Mouse (Mus musculus) frontal cortex, adult 2 months (tissue): ENCODE measurements around the gene Ephb3. TPM values are rescaled to one million over a fixed set of nuclear protein-coding genes. Genes with fewer than 3 reads are reported as not detected.
"Not testable (repeated sequence)": the region's sequence is repeated elsewhere in the genome, so short reads cannot be mapped to it uniquely, and the experiment has no call there.

ENCODE experiments used
- DNase-seq, 2 experiments: peaks; one replicate each; pipeline ENCODE4 v3.0.0; 2022; ENCODE audit warnings: low spot score in 1 of 2; ENCODE audit errors: extremely low spot score in 1 of 2
- polyA plus RNA-seq: library from polyadenylated mRNA; depleted of rRNA; stranded (reverse); fragments of >200 nt; gene quantifications from 2 replicates; pipeline ENCODE4 v1.2.3, GENCODE M21; 2012; rRNA removed

Ephb3 gene
- polyA plus RNA-seq: 14.5 and 15.4 TPM in 2 replicates

DNA sequence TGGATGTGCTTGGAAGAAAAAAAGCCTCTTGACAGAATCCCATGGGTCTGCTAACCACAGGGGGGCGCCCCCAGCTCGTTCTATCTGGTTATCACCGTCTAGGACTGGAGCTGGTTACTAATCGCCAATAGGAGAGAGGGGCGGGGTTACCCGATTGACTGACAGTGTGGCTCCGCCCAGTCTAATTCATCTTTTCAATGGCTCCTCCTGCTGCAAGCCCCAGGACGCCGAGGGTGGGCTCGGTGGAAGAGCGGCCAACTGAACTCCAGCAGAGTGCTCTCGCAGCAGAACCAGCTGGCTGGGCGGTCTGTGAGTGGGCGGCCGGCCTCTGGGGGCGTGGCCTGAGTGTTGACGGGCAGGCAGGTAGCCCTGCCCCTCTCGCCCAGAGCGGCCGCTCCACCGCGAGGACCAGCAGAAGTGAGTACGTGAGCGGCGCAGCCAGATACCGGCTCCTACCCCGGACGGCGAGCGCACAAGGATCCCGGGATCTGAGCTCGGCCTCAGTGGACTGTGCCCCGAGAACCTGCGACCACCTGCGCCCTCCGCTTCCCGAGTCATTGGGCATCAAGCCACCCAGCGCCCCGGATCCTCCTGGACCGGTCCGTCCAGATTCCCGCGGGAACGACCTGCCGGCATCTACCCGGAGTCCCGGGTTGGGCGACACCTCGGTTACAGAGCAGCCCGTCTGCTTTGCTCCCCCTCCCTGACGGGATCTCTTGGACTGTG is at the start of gene Ephb3:
Gene Ephb3, plus strand, starts transcription at position 389 of the 726 bp plus-strand sequence.
- peak; percentile 99 to 100 for DNase-seq

DNA sequence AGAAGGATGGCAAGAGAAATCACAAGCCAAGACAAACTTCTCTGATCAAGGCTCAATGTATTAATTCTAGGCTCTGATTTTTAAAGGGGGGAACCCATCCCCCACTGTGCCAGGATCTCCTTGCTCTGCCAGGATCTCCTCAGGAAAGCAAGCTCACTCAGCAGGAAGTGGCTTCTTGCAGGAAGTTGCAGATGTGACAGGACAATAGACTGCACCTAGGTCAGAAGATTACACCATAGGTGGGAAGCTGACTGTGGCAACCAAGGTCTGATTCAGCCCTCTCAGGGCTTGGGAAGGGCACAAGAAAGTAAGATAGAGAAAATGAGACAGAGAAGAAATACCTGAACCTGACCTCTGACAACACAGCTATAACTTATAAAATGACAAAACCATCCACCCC is 48.3 kb upstream of the Ephb3 start:
- DNase-seq: not testable (repeated sequence)

DNA sequence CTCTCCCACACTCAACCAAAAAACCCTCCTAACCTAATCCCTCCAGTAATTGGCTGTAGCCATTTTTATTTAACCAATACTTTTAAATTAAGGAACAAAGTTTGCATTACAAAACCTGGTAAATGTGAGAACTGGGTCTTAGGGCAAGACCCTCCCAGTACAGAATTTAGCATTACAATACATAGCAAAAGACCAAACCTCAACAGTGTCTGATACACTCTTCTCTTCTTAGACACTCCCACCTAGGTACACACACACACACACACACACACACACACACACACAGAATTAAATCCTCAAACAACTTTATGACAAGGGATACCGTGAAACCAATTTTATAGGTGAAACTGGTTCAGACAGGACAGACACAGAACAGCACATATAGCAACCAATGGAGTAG is 45.3 kb upstream of the Ephb3 start:
- DNase-seq: not testable (repeated sequence)

DNA sequence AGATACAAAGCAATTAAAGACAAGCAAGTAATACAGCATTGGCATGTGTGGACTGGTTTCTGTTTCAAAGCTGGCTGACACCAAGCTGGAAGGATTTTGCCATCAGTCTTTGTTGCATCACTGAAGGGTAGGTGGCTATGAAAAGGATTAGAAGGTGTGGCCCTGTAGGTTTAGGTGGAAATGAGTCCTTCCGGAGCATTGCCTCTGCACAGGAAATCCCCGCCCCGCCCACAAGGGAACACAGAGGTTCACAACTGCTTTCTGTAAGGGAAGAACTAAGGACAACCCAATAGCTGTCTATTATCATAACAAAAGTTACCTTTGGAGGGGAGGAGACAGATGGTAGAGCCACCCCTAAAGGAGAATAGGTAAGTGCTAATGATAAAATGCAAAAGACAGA is 41.1 kb upstream of the Ephb3 start:
- not testable (repeated sequence) for DNase-seq

DNA sequence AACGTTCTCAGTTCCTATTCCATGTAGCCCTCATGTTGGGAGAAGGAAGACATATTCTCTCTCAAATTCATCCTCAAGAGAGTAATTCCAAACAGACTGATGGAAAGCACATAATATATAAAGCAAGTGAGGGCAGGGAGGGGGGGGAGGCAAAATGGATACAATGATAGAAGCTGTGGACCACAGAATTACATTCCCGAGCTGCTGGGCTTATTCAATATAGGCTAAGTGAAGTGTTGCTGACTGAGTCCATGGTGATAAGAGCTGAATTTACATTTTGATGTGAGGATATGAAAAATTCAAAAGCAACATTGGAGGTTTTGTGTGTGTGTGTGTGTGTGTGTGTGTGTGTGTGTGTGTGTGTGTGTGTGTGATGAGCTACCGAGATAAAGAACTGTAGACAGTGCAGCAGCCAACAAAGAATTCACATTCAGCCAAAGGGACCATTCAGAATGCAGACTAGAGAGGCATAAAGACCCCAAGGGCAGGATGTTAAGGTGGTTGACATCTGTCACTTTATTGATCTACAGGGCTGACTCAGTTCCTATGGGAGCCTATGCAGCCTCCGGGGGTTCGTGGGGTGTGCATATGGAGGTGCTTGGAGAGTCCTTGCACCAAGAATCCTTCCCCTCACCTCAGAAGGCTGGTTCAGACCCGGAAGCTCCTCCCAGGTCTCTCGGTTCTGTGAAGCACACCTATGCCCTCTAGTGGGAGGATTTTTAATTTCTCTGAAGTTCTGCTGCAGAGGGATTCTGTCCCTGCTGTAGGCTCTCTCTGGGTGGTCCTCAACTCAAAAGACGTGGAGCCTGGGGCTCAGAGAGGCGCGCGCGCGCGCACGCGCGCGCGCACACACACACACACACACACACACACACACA is 39.0 kb upstream of the Ephb3 start:
- DNase-seq: not testable (repeated sequence)

DNA sequence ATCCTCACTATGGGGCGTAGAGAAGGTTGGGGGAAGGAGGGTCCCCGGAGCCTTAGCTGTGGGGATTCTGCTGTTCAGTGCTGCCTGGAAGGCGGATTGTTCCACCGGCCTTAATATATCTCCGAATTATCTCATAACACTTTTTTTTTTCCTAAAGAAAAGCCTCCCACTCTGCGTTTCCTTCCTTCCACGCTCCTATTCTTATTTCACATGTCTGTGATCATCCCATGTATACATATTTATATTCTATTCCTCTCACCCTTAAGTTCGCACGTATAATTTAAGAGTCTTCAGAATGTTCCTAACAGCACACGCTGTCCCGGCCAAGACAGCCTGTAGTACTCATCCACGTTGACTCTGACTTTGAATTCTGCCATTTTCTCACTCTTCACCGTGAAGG is 35.8 kb upstream of the Ephb3 start:
- peak; percentile 52 to 57 for DNase-seq

DNA sequence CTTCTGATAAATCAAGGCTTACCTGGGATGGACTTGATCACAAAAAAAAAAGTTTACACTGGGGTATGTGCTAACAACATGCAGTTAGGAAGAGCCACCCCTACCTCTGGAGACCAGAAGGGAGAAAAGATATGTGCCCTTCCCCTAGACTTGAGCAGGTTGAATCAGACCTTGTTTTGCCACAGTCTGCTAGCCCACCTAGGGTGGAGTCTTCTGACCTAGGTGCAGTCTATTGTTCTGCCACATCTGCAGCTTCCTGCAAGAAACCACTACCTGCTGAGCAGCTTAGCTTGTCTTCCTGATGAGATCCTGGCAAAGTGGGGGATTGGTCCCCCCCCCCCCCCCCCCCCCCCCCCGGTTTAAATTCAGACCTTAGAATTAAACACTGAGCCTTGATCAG is 29.3 kb upstream of the Ephb3 start:
- DNase-seq: no peak

DNA sequence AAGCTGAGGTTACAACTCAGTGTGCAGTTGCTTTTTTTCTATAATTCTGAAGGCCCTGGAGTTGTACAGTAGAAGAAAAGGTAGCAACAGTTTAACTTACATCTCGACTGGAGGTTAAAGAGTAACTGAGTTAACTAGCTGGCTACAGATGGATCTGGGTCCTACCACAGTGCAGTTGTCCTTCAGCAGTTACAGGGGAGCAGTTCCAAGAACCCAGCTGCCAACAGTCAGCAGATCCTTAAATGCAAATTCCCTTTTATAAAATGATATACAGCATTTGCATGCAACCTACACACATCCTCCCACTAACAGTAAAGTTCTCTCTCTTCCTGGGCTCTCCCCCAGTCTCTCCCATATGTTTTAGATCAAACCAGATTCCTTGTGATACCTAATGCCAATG is 22.4 kb upstream of the Ephb3 start:
- peak; percentile 65 to 74 for DNase-seq

DNA sequence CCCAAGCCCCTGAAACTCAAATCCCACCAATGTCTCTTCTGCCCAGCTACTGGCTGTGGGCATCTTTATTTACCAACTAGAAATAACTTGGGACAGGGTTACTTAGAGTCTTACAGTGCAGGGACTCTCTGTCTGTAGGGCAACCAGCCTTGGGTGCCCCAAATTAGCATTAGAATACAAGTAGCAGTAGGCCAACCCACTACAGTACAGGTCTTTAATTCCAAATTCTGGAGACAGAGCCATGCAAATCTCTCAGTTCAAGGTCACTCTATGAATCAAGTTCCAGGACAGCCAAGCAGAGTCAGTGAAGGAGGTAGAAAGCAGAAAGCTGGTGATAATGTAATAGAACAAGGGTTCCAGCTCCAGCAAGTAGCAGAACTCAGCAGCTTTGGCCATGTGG is 19.9 kb upstream of the Ephb3 start:
- no peak for DNase-seq

DNA sequence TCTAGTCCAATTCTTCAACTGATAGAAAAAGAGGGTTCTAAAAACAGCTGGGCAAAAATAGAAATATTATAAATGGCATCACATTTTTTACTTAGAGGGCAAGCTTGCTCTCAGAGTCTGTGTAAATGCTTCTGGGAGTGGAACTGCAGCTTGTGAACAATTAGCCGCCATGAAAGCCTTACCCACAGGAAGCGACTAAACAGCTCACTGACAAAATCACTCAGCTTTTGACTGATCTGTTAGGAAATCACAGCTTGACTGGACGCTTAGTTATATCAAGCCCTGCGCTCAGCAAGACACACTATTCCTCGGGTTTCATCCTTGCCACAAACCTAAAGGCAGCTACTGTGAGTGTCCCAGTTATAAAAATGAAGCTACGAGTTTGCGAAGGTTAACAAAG is 17.0 kb upstream of the Ephb3 start:
- DNase-seq: peak in 1 of 2 experiments; percentile 59

DNA sequence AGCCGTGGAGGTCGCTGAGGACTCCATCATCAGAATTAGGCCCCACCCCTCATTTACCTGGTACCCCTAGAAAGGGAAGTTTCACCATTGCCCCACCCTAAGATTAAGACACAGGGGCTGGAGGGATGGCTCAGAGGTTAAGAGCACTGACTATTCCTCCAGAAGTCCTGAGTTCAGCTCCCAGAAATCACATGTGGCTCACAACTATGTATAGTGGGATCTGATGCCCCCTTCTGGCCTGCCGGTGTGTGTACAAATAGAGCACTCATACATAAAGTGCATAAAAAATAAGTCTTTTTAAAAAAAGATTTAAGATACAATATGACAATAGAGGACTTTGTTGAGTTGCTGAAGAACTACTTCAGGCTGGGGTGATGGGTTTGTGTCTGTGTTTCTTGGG is 16.2 kb upstream of the Ephb3 start:
- DNase-seq: peak in 1 of 2 experiments; percentile 46

DNA sequence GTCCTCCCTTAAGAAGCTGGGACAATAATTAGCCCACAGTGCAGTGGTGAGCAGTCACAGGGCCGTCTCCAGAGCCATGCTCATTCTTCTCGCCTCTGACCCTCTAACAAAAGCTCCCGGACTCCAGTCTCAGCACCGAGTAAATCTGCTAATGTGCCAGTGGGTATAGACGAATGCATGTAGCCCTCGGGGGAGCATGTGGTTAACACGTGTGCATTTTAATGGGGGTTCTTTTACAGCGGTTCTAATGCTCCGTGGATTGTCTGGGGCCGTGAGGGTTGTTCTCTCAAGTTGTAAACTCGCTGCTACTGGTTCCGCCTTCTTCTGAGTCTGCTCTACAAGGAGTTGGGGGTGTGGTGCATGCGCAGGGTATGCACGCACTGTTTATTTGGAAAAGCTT is 13.0 kb upstream of the Ephb3 start:
- no peak for DNase-seq

DNA sequence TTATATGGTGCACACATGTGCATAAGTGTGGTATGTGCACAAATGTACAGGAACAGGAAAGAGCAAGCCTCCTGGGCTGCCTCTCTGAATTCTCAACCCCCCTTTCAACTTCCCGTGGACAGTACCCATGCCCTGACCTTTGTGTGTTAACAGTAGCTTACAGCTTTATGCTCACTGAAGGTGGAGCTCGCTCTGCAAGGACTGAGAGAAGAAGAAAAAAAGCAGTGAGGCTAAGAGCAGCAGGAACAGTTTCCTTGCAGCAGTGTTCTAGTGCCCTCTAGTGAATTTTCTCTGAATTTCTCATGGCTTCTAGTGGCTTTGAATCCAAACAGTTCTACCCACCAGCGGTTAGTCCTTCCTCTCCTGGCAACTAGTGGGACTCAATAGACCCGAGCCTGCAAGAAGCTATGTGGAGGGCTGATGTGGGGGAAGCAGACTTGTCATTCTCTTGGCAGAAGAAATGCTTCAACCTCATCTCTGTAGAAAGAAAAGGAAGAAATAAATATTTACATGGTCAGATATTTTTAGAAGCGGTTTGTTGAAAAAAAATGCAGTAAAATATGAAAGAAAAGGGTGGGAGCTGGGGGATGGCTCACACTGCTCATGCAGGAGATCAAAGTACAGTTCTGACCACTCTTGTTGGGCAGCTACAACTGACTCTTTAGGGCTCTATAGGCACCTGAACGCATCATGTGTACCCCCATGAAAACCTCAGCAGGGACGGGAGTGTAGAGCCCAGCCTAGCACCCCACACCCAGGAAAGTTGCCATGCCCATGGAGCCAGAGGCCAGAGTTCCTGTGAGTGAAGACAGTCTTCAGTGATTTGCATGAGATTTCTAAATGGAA is 11.8 kb upstream of the Ephb3 start:
- DNase-seq: peak; percentile 53 to 92

DNA sequence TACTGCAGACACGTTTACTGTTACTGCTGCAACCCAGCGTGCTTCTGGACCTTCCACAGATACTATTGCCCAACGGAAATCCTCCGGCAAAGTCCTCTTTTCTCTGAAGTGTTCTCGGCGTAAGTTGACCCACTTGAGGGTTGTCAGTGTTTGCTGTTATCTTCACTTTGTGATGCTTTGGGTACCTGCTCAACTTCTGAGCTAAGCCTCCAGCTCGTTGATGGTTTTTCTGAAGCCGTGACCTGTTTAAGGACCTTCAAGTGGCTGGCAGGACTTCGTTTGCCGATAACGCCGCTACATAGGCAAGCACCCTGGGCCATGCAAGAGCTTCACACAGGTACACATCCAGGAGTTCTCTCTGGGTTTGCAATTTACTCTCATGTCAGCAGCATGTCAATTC is 10.4 kb upstream of the Ephb3 start:
- DNase-seq: no peak

DNA sequence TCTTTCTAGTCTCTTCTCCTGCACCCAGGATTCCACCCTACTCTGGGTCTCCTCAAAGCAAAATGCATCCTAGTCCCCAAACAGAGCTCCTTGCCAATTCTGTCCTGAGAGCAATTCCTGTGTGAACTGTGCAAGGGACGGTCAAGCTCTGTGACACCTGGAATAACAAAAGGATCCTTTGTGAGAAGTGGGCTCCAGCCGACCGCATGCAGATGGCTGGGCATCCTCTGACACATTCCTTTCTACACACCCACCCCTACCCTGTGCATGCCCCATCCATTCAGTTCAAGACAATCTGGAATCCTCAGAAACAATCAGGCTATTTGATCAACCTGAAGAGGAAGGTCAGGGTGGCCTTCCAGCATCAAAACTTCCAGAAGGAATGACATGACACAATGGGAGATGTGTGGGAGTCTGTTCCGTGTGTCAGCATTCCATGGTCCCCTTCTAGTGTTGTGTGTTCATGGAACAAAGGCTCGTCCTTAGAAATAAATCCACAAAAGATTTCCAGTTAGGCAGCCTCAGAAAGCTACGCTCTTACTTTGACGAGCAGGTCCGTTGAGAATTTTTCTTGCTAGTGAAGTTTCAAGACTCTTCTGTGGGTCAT is 9.2 kb upstream of the Ephb3 start:
- no peak for DNase-seq

DNA sequence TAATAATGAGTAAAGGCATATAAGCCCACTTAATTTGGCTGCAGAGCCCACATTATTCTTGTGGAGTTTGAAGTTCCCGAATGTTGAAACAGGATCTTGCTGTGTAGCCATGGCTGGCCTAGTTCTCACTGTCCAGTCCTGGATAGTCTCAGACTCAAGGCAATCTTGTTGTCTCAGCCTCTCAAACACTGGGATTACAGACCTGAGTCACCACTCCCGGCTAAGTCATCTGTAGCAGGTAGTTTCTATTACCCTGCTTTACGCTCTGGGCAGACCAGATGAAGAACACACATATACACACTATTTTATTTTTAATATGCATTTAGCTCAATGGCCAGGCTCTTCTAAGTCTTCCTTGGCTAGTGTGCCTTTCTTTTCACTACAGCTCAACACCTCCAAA is 8.0 kb upstream of the Ephb3 start:
- no peak for DNase-seq

DNA sequence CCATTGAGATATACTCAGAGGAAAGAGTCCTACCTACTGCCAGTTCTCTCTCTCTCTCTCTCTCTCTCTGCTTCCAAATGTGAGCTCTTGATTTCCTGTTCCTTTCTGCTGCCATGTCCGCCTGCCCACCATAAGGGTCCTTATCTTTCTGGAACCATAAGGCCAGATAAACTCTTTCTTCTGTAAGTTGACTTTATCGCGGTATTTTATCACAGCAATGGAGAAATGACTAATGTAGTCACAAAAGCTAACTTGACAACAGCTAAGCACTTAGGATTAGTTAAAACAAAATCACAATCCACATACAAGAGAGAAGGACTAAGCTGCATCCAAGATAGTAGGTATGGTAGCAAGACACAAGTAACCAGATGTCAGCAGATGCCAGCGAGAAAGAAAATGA is 7.0 kb upstream of the Ephb3 start:
- DNase-seq: no peak

DNA sequence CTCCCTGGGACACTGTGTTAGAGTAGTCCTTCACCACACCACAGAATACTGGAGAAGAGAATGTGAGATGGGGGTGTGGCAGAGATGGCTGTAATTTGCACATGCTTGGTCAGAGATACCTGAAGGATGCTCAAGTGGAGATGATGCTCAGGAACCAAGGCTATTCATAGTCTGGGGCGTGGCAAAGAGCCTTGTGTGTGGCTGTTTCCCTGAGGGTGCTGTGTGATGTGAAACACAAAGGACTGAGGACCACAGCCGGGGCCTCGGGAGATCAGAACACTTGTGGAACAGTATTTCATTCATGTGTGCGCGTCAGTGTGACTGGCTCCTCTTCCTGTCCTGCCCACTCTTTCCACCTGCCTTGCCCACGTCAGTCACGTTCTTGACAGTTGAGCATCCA is 6.5 kb upstream of the Ephb3 start:
- no peak for DNase-seq

DNA sequence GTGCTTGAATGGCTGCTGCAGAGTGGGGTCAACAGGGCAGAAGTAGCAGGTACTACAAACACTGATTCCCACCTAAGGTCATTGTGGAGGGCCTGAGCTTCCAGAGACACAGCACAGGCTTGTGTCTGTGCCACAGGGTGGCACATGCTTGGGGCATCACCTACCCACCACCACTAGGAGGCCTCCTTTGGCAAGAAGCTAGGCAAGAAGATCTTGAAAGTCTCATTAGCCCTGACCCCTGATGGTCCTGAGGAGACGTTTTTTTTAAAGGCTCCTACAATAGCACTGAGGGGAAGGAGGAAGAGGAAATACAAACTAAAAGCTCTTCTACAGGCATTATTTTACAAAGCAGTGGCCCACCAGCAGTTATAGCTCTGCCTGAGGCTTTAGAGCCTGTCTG is 6.0 kb upstream of the Ephb3 start:
- no peak for DNase-seq

DNA sequence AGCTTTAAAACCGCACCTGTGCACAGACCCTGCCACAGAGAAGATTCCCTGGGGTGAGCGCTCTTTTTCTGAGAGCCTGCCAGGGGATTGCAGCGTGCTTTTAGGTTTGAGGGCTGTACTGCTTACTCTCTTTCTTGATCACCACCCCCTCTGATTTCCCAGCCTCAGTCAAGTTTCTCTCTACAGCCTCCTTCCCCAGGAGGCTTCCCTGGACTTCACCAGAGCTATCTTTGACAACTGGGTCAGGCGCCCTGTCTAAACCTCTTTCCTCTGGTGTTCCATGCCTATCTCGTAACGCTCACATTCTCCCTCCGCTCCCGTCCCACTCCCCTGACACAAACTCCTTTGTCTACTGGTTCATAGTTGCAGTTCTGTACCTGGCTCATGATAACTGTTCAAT is 5.1 kb upstream of the Ephb3 start:
- no peak for DNase-seq

DNA sequence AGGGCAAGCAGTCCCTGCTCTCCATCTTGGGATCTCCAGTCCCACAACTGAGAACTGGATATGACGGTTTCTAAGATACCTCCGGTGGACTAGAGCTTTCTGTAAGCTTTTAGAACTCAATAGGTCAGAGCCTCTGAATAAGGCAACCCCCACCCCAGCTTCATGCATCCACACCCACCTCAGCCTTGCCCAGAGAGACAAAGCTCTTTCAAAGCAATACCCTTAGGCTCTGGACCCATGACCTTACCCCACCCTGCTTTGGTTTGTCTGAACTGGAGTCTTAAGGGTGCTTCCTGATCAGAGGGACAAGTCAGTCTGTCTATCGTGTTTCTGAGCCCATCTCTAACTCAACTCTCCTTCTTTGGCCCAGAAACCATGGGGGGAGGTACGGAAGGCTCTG is 1.8 kb upstream of the Ephb3 start:
- no peak for DNase-seq
